Mouse (Mus musculus) CH12.LX (cell line): Measurements from ENCODE around the gene Mrps35. TPM values are rescaled to one million over a fixed set of nuclear protein-coding genes. Genes with fewer than 3 reads are reported as not detected.

Source experiments
- DNase-seq: peaks from one replicate; pipeline ENCODE4 v3.0.0-alpha.2; 2013; ENCODE audit errors: extremely low read depth
- H3K27ac ChIP-seq: 2 replicates; pipeline ENCODE4 v1.5.1; 2012; ENCODE audit warnings: low read depth, mild to moderate bottlenecking, control low read depth, moderate library complexity; ENCODE audit not compliant: insufficient read depth
- H3K27me3 ChIP-seq: replicated peaks from 2 replicates; pipeline ENCODE3; 2012; ENCODE audit warnings: inconsistent platforms
- H3K36me3 ChIP-seq, 2 experiments: replicated peaks in 1 of 2; 2 replicates each; pipeline versions ENCODE3 to v1.6.1; 2012; ENCODE audit warnings: inconsistent platforms in 1 of 2, low read length in 1 of 2, mild to moderate bottlenecking in 1 of 2, mixed read lengths in 1 of 2, moderate library complexity in 1 of 2; ENCODE audit not compliant: control insufficient read depth in 1 of 2, insufficient read depth in 1 of 2
- H3K4me1 ChIP-seq, 2 experiments: 2 replicates each; pipeline ENCODE4 v1.6.1; 2012; ENCODE audit warnings: inconsistent platforms in 1 of 2, moderate library complexity in 1 of 2; ENCODE audit not compliant: insufficient read depth in 2 of 2, control insufficient read depth in 1 of 2
- H3K4me2 ChIP-seq: 2 replicates; pipeline ENCODE4 v1.6.1; 2012; ENCODE audit warnings: low read depth, mild to moderate bottlenecking, control low read depth; ENCODE audit not compliant: poor library complexity, insufficient read depth, severe bottlenecking
- H3K4me3 ChIP-seq, 3 experiments: fragments of 150-350 bp in 1 of 3; sonication (generic) in 1 of 3; replicated peaks in 1 of 3; 2 replicates each; pipeline versions ENCODE3 to v1.5.1; 2011 to 2012; ENCODE audit warnings: low read depth in 2 of 3, low read length in 2 of 3, mild to moderate bottlenecking in 2 of 3, moderate library complexity in 2 of 3, control low read depth in 1 of 3, improper control_type of control experiment in 1 of 3, inconsistent platforms in 1 of 3, mixed read lengths in 1 of 3; ENCODE audit not compliant: poor library complexity in 1 of 3
- H3K79me2 ChIP-seq: replicated peaks from 2 replicates; pipeline ENCODE4 v1.6.1; 2012; ENCODE audit warnings: mild to moderate bottlenecking, moderate library complexity; ENCODE audit not compliant: control insufficient read depth, poor library complexity, insufficient read depth, severe bottlenecking; ENCODE audit errors: extremely low read depth
- H3K9ac ChIP-seq: 2 replicates; pipeline ENCODE4 v1.6.1; 2012; ENCODE audit warnings: low read depth, mild to moderate bottlenecking, control low read depth, moderate library complexity; ENCODE audit not compliant: insufficient read depth
- H3K9me3 ChIP-seq: replicated peaks from 2 replicates; pipeline ENCODE3; 2012; ENCODE audit warnings: low read length, inconsistent platforms, mixed read lengths
- BHLHE40 ChIP-seq: IDR thresholded peaks from 2 replicates; pipeline ENCODE4 v1.6.1; 2011; ENCODE audit warnings: mild to moderate bottlenecking, low read depth, low read length, improper control_type of control experiment
- CTCF ChIP-seq, 2 experiments: IDR thresholded peaks in 1 of 2; conservative IDR thresholded peaks in 1 of 2; 2 replicates each; pipeline ENCODE4 v1.5.1; 2011 to 2012; ENCODE audit warnings: low read depth in 2 of 2, low read length in 2 of 2, improper control_type of control experiment in 1 of 2, inconsistent platforms in 1 of 2, mild to moderate bottlenecking in 1 of 2, moderate library complexity in 1 of 2
- ELF1 ChIP-seq: IDR thresholded peaks from 2 replicates; pipeline ENCODE4 v1.6.1; 2014; ENCODE audit warnings: low read depth, mild to moderate bottlenecking, inconsistent platforms, low read length, improper control_type of control experiment
- GABPA ChIP-seq: IDR thresholded peaks from 2 replicates; pipeline ENCODE4 v1.6.1; 2012; ENCODE audit warnings: low read depth, low read length, improper control_type of control experiment, inconsistent platforms; ENCODE audit not compliant: insufficient replicate concordance
- HCFC1 ChIP-seq: IDR thresholded peaks from 2 replicates; pipeline ENCODE4 v1.6.1; 2012; ENCODE audit warnings: low read depth, mild to moderate bottlenecking, inconsistent platforms, low read length, improper control_type of control experiment
- JUN ChIP-seq: IDR thresholded peaks from 2 replicates; pipeline ENCODE4 v1.6.1; 2011; ENCODE audit warnings: low read depth, mild to moderate bottlenecking, low read length, improper control_type of control experiment, moderate library complexity; ENCODE audit not compliant: insufficient read depth
- KAT2A ChIP-seq: IDR thresholded peaks from 2 replicates; pipeline ENCODE4 v1.6.1; 2012; ENCODE audit warnings: low read length, improper control_type of control experiment, inconsistent platforms; ENCODE audit not compliant: insufficient replicate concordance
- MAX ChIP-seq: IDR thresholded peaks from 2 replicates; pipeline ENCODE4 v1.6.1; 2011; ENCODE audit warnings: low read length, improper control_type of control experiment
- MAZ ChIP-seq: IDR thresholded peaks from 2 replicates; pipeline ENCODE4 v1.6.1; 2012; ENCODE audit warnings: low read depth, mild to moderate bottlenecking, inconsistent platforms, low read length, improper control_type of control experiment, moderate library complexity
- MXI1 ChIP-seq: IDR thresholded peaks from 2 replicates; pipeline ENCODE4 v1.6.1; 2011; ENCODE audit warnings: mild to moderate bottlenecking, low read depth, low read length, improper control_type of control experiment
- MYC ChIP-seq: IDR thresholded peaks from 2 replicates; pipeline ENCODE4 v1.6.1; 2011; ENCODE audit warnings: low read depth, mild to moderate bottlenecking, improper control_type of control experiment, low read length
- NRF1 ChIP-seq: IDR thresholded peaks from 2 replicates; pipeline ENCODE4 v1.6.1; 2014; ENCODE audit warnings: low read depth, mild to moderate bottlenecking, inconsistent platforms, low read length, improper control_type of control experiment, moderate library complexity
- PAX5 ChIP-seq: IDR thresholded peaks from 2 replicates; pipeline ENCODE4 v1.6.1; 2012; ENCODE audit warnings: low read length, inconsistent platforms, mixed read lengths
- POLR2A ChIP-seq: IDR thresholded peaks from 2 replicates; pipeline ENCODE4 v1.6.1; 2011; ENCODE audit warnings: low read depth, mild to moderate bottlenecking, improper control_type of control experiment, low read length
- RAD21 ChIP-seq: IDR thresholded peaks from 2 replicates; pipeline ENCODE4 v1.6.1; 2011; ENCODE audit warnings: low read depth, mild to moderate bottlenecking, low read length, improper control_type of control experiment, moderate library complexity
- RCOR1 ChIP-seq: conservative IDR thresholded peaks from 2 replicates; pipeline ENCODE4 v1.6.1; 2012; ENCODE audit warnings: low read depth, mild to moderate bottlenecking, inconsistent platforms, low read length, improper control_type of control experiment
- SMC3 ChIP-seq: IDR thresholded peaks from 2 replicates; pipeline ENCODE4 v1.6.1; 2011; ENCODE audit warnings: low read depth, low read length, improper control_type of control experiment
- TBP ChIP-seq: conservative IDR thresholded peaks from 2 replicates; pipeline ENCODE4 v1.6.1; 2011; ENCODE audit warnings: low read depth, low read length, improper control_type of control experiment
- TCF12 ChIP-seq: IDR thresholded peaks from 2 replicates; pipeline ENCODE4 v1.6.1; 2014; ENCODE audit warnings: low read depth, mild to moderate bottlenecking, inconsistent platforms, low read length, improper control_type of control experiment
- UBTF ChIP-seq: IDR thresholded peaks from 2 replicates; pipeline ENCODE4 v1.6.1; 2012; ENCODE audit warnings: low read depth, mild to moderate bottlenecking, inconsistent platforms, low read length, improper control_type of control experiment, moderate library complexity
- USF2 ChIP-seq: conservative IDR thresholded peaks from 2 replicates; pipeline ENCODE4 v1.6.1; 2011; ENCODE audit warnings: low read depth, low read length, improper control_type of control experiment
- ZC3H11A ChIP-seq: IDR thresholded peaks from 2 replicates; pipeline ENCODE4 v1.6.1; 2012; ENCODE audit warnings: low read depth, mild to moderate bottlenecking, inconsistent platforms, low read length, improper control_type of control experiment
- ZKSCAN1 ChIP-seq: IDR thresholded peaks from 2 replicates; pipeline ENCODE4 v1.6.1; 2012; ENCODE audit warnings: low read depth, inconsistent platforms, low read length, improper control_type of control experiment, borderline replicate concordance
- ZMIZ1 ChIP-seq: IDR thresholded peaks from 2 replicates; pipeline ENCODE4 v1.6.1; 2012; ENCODE audit warnings: low read depth, mild to moderate bottlenecking, inconsistent platforms, low read length, improper control_type of control experiment
- dilution Hi-C: fragments of 300-500 bp; cut with MboI; formaldehyde crosslinking; loops from 2 replicates; pipeline ENCODE4 v1.14.3; 2020; ENCODE audit warnings: low sequenced_read_pairs; ENCODE audit not compliant: extremely low pct_unique_long_range_greater_than_20kb, extremely low pct_ligation_motif_present
- in situ Hi-C: fragments of 300-500 bp; cut with MboI; formaldehyde crosslinking; loops from 3 replicates; pipeline ENCODE4 v1.14.3; 2019; ENCODE audit warnings: low sequenced_read_pairs, low pct_ligation_motif_present, low pct_unique_long_range_greater_than_20kb, mixed read lengths
- polyA plus RNA-seq: library from polyadenylated mRNA; unstranded; fragments of >175 nt; gene quantifications from 2 replicates; pipeline ENCODE4 v1.2.1, GENCODE M21; 2012; ENCODE audit warnings: low read depth; ENCODE audit not compliant: insufficient read length
- total RNA-seq, 2 experiments: library from RNA; depleted of rRNA; stranded (reverse); fragments of 300-350 nt in 1 of 2; fragments of >200 nt in 1 of 2; gene quantifications; 2 replicates each; pipeline ENCODE4 v1.2.3; 2012 to 2014

Gene Mrps35
- total and polyA plus RNA-seq, 3 experiments = 36.6 to 141 (median 84.2) TPM

DNA sequence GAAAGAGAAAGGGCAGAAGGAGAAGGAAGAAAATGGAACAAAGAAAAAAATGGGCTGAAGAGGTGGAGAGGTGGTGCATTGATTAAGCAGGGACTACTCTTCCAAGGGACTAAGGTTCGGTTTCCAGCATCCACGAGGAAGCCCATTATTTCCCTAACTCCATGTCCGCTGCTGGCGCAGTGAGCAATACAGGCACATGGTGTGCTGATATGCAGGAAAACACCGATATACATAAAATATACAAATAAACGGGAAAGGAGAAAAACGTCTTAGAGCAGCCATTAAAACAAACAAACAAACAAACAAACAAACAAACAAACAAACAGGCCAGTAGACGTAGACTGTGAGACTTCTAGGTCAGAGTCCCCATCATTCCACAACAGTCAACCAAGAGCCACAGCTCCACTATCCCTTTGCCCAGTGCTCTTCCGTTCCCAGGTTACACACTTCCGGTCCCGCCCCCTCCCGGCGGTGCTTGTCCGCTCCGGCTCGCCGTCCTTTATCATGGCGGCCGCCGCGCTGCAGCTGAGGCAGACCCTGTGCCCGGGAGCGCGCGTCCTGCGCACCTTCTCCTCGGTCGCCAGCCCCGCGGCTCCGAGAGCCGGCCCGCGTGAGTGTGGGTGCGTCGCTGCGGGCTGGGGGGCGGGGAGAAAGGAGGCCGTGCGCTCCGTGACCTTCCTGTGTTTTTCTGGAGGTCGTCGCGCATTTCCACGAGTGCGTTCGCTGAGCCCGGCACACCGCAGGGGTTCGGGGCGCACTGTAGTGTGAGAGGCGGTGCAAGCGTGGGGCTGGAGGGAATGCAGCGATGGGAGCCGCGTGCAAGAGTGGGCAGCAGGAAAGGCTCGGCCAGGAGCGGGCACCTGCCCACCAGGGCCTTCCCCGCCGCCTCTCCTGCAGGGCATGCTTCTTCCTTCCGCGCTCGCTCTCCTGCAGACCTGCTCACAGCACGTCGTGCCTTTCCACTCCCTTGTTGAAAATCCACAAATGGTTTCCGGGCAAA, at the start of gene Mrps35 (continued):
- peak; percentile 64 for TF ChIP-seq NRF1

GRCm38 (mm10) chr6:146994236-146994635, 48.3 kb upstream of the Mrps35 start:
- dilution Hi-C loops = no loop called here
- H3K79me2 ChIP-seq = no peaks in the 10 kb centered on the region
- no peak overlapping the region for H3K9ac ChIP-seq
- no peaks in the 10 kb centered on the region for H3K4me1 ChIP-seq
- TF ChIP-seq JUN = no peak
- TF ChIP-seq ZC3H11A = peak; percentile 60
- no peak for TF ChIP-seq BHLHE40
- TF ChIP-seq MAX = no peak
- TF ChIP-seq ZMIZ1 = no peak
- no peak for TF ChIP-seq PAX5
- TF ChIP-seq KAT2A = no peak
- TF ChIP-seq RAD21 = peak; percentile 75
- 0 out of 2 replicates have a peak, but pooled peaks have one; percentile 28 for TF ChIP-seq MYC
- no peak for TF ChIP-seq MXI1
- peak; percentile 79 for TF ChIP-seq SMC3
- TF ChIP-seq GABPA = no peak
- no peak for TF ChIP-seq UBTF
- TF ChIP-seq USF2 = no peak
- TF ChIP-seq CTCF (conservative IDR thresholded peaks at IDR 0.05 in 1 of 2, IDR thresholded peaks at IDR 0.05 in 1 of 2; ENCODE audit: low read depth in 2 of 2, low read length in 2 of 2) = peak; percentile 41 to 84
- TF ChIP-seq NRF1 = no peak
- no peak for TF ChIP-seq RCOR1
- no peak for TF ChIP-seq HCFC1
- TF ChIP-seq POLR2A = no peak
- 0 out of 2 replicates have a peak, but pooled peaks have one; percentile 23 for TF ChIP-seq TCF12
- TF ChIP-seq TBP = no peak
- TF ChIP-seq MAZ = 0 out of 2 replicates have a peak, but pooled peaks have one; percentile 16
- TF ChIP-seq ZKSCAN1 = no peak
- no peak for TF ChIP-seq ELF1
- H3K4me2 ChIP-seq = no peak overlapping the region
- DNase-seq = peak; percentile 36
- H3K36me3 ChIP-seq = peaks cover 6 to 57% of the 10 kb centered on the region in 2 experiments
- H3K4me3 ChIP-seq = no peak overlapping the region
- no peak overlapping the region for H3K27ac ChIP-seq
- H3K9me3 ChIP-seq = no peaks in the 10 kb centered on the region
- H3K27me3 ChIP-seq = no peaks in the 10 kb centered on the region
- in situ Hi-C loops = loop anchor here (10.0 to 25.0 kb wide), 2 partner anchors 159 to 332 kb away; no protein-coding TSS in a partner anchor
